Mouse (Mus musculus) cerebellum, adult 2 months (tissue): ENCODE measurements at regions not wholly inside any gene's neighbourhood (a gene's known extent, or its start where the extent isn't known, plus 50 kb on each side); places are given as distances from the start of the nearest gene placed in this dataset.

Experiments
- CTCF ChIP-seq: fragments of 200-500 bp; IDR thresholded peaks from 2 replicates; pipeline ENCODE4 v1.5.1; 2011; ENCODE audit warnings: low read depth, mild to moderate bottlenecking, control low read depth, low read length, moderate library complexity, borderline replicate concordance; ENCODE audit not compliant: insufficient read depth
- POLR2A ChIP-seq: fragments of 200-500 bp; IDR thresholded peaks from 2 replicates; pipeline ENCODE4 v1.6.1; 2011; ENCODE audit warnings: low read length, control low read depth, borderline replicate concordance; ENCODE audit not compliant: insufficient read depth

GRCm38 (mm10) chr17:45340851-45341250 is 92.7 kb downstream of the Cdc5l start:
- TF ChIP-seq CTCF (no peak), POLR2A (no peak)
